Mouse (Mus musculus) bone marrow, adult 2 months (tissue): ENCODE data around the gene Fbxl17. TPM values are rescaled to one million over a fixed set of nuclear protein-coding genes. Genes with fewer than 3 reads are reported as not detected.

Experiments used
- H3K27ac ChIP-seq: fragments of 200-500 bp; 2 replicates; pipeline ENCODE4 v1.5.1; 2012; ENCODE audit warnings: low read depth, mild to moderate bottlenecking, control low read depth, inconsistent platforms, low read length; ENCODE audit not compliant: control insufficient read depth, poor library complexity, insufficient read depth
- H3K4me1 ChIP-seq: fragments of 200-500 bp; 2 replicates; pipeline ENCODE4 v1.6.1; 2011; ENCODE audit warnings: low read length; ENCODE audit not compliant: control insufficient read depth, insufficient read depth
- H3K4me3 ChIP-seq: fragments of 200-500 bp; replicated peaks from 2 replicates; pipeline ENCODE3; 2011; ENCODE audit warnings: mild to moderate bottlenecking, low read depth, low read length, control low read depth; ENCODE audit not compliant: control insufficient read depth
- CTCF ChIP-seq: fragments of 200-500 bp; IDR thresholded peaks from 2 replicates; pipeline ENCODE4 v1.5.1; 2011; ENCODE audit warnings: low read length, control low read depth; ENCODE audit not compliant: control insufficient read depth, insufficient read depth
- POLR2A ChIP-seq: fragments of 200-500 bp; IDR thresholded peaks from 2 replicates; pipeline ENCODE4 v1.6.1; 2011; ENCODE audit warnings: low read depth, mild to moderate bottlenecking, control low read depth, low read length, borderline replicate concordance; ENCODE audit not compliant: control insufficient read depth
- WGBS: fragments of 180-500 bp; shearing (Covaris S2); methylation state at CpG from one replicate; pipeline ENCODE4 v1.1.7; 2018; 5-methylcytosine and 5-hydroxymethylcytosine counted together
- polyA plus RNA-seq: library from polyadenylated mRNA; stranded (reverse); fragments of >200 nt; gene quantifications from 2 replicates; pipeline ENCODE4 v1.2.4, GENCODE M21; 2011; ENCODE audit warnings: low replicate concordance; ENCODE audit not compliant: missing spikeins, insufficient read depth, insufficient read length

Gene Fbxl17
- polyA plus RNA-seq, 1 experiment = 10.7 TPM

DNA sequence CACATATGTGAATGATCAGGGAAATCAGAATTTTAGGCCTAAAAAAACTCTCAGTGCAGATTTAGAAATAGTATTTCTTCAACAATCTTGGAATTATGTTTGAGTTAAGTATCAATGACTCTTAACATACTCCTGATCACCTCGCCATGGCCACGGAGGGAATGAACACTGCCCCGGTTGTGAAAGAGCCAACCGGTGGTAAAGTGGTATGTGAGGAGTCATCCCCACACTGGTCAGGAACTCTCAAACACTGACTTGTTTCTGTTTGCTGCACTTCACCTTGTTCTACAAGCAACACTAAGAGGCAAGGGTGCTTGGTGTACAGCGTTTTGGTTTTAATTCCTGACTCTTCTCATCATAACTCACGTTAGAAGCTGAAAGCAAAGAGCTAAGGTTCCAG is 132.3 kb downstream of the Fbxl17 start:
- Histone ChIP-seq H3K4me1 (no peaks in the 10 kb centered on the region), H3K4me3 (no peak overlapping the region), H3K27ac (no peak overlapping the region)
- no peak for TF ChIP-seq POLR2A
- TF ChIP-seq CTCF = no peak
- WGBS = 77% methylated on average over 6 of the region's 6 CpGs

DNA sequence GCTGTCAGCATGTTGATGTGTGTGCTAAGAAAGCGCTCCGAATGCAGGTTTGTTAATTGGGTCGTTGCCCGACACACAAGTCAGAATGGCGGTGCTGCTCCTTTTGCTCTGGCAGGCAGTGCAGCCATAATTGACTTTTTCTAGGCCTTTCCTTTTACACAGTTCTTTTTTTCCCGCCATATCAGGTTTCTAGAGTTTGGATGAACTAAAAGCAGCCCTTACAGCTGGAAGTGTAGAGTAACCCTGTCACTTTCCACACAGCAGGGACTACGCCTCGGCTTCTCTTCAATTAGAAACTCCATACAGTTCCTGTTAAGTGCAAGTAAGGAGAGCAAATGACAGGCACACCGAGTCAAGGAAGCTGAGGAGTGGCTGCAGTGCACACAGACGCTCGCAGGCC is 133.8 kb downstream of the Fbxl17 start:
- WGBS = 90% methylated on average over 11 of the region's 11 CpGs
- TF ChIP-seq POLR2A (no peak), CTCF (no peak)
- Histone ChIP-seq H3K27ac (no peak overlapping the region), H3K4me1 (no peaks in the 10 kb centered on the region), H3K4me3 (no peak overlapping the region)

DNA sequence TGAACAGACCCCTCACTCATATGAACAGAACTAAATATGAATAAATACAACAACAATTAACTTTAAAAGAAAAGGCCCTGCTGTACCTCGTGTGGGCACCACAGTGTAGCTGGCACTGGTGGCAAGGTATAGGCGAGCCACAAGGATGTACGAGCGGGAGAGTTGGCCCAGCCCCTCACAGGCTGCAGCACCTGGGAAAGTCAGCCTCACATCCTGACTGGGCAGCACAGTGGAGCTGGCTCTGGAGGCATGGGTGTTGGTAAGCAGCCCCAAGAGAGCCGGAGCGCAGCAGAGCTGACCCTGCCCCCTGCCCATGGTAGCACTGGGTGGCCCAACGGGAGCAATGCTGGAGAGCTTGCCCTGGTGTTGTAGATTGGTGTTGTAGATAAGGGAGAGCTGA is 135.2 kb downstream of the Fbxl17 start:
- 91% methylated on average over 7 of the region's 7 CpGs for WGBS
- H3K4me1 ChIP-seq = no peaks in the 10 kb centered on the region

DNA sequence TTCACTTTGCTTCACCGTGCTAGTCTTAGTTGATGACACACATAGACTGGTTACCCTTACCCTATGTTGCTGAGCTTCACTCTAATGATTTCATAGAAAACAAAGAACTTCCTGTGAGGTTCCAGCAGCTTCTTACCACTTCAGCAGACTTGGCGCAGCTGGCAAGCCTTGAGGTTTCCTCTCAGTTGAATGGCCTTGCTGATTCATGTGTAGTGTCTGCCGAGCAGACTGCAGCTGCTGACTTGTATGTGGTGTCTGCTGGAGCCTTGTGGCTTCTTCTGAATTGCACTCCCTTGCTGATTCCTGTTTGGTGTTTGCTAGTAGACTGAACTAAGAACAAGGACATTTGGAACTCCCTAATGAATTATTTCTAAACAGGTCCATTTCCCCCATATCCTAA is 137.6 kb downstream of the Fbxl17 start:
- WGBS = 57% methylated on average over 3 of the region's 3 CpGs
- H3K4me1 ChIP-seq = no peaks in the 10 kb centered on the region
- no peak overlapping the region for H3K27ac ChIP-seq
- H3K4me3 ChIP-seq = no peak overlapping the region
- TF ChIP-seq CTCF (no peak), POLR2A (no peak)

More for the DNA sequence above, 135.2 kb downstream of the Fbxl17 start:
- Histone ChIP-seq H3K27ac (no peak overlapping the region), H3K4me3 (no peak overlapping the region)
- TF ChIP-seq POLR2A = no peak
- TF ChIP-seq CTCF = no peak

DNA sequence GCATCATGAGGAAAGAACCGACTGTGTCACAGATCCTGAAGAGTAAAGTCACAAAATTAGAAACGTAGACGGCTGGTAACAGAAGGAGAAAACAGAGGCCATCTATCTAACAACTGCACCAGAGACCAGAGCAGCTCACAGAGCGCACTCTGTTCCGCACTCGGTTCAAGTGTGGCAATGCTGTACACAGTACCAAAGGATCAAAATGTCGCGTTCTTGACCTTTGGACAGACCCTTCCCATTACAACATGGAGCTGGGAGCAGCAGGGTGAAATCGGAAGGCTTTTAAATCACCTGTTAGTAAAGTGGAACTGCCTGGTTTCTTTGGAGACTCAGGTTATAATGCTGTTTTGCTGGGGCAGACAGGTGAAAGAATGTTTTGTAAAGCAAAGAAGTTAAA is 138.1 kb downstream of the Fbxl17 start:
- H3K27ac ChIP-seq = no peak overlapping the region
- TF ChIP-seq CTCF = no peak
- TF ChIP-seq POLR2A = no peak
- H3K4me3 ChIP-seq = no peak overlapping the region
- no peaks in the 10 kb centered on the region for H3K4me1 ChIP-seq
- 84% methylated on average over 9 of the region's 9 CpGs for WGBS

DNA sequence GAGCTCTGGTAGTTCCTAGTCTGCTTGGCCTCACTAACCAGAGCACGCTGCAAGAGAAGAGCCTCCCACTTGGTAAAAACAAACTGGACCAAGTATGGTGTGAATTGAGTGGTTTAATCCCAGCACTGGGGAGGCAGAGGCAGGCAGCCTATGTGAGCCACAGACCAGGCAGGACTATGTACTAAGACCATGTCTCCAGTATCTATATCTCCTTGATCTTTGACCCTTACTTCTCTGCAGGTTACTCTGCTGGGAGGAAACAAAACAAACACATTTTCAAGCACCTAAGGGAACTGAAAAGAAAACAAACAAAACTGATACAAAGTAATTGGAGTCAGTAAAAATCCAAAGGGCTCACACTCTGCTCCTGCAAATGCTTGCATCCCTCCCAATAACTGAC is 141.0 kb downstream of the Fbxl17 start:
- WGBS = 80% methylated on average over 1 of the region's 1 CpGs
- Histone ChIP-seq H3K4me1 (no peaks in the 10 kb centered on the region), H3K27ac (no peak overlapping the region), H3K4me3 (no peak overlapping the region)
- no peak for TF ChIP-seq CTCF
- no peak for TF ChIP-seq POLR2A

DNA sequence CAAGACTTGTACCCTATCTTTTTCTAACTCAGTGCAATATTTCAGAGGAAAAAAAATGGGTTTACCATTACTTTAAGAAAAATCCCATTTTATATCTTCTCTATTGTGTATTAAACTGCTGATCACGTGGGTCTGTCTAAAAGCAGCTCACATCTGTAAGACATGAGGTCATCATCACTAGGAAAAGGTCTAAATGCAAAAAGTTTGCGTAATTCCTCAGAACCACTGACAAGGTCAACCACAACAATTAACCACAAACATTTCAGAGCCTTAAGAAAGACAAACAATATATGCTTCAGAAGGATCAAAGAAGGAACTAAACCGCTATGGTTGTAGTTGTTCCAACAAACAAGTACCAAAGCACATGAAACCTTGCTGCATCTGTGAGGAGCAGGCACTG is 143.6 kb downstream of the Fbxl17 start:
- Histone ChIP-seq H3K4me3 (no peak overlapping the region), H3K27ac (no peak overlapping the region), H3K4me1 (no peaks in the 10 kb centered on the region)
- WGBS = 36% methylated on average over 3 of the region's 3 CpGs
- TF ChIP-seq POLR2A (no peak), CTCF (no peak)

DNA sequence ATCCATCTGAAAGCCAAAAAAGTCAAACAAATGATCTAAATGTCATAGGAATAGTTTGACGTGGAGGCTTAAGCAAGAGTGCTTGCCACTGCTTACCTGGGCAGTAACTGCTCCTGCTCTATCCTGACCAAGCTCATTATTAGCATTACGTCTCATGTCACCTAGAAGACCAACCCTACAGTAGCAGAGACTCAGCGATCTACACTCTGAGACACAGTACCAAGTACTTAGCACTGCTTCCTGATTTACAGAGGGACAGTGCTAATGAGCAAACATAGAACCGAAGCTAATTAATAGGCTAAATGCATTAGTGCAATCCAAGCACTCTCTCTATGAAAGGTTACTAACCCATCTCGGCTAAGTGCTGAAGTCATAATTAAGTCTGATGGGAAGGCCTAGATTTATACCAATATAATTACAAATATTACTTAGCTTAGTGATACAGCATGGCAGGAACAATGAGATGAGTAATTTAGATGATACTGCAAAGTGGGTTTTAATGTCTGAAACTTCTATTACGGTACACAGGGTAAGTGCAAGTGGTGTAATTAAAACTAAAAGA is 147.1 kb downstream of the Fbxl17 start:
- TF ChIP-seq POLR2A = no peak
- no peak for TF ChIP-seq CTCF
- H3K4me3 ChIP-seq = no peak overlapping the region
- H3K27ac ChIP-seq = no peak overlapping the region
- WGBS = 87% methylated on average over 6 of the region's 6 CpGs
- no peaks in the 10 kb centered on the region for H3K4me1 ChIP-seq

DNA sequence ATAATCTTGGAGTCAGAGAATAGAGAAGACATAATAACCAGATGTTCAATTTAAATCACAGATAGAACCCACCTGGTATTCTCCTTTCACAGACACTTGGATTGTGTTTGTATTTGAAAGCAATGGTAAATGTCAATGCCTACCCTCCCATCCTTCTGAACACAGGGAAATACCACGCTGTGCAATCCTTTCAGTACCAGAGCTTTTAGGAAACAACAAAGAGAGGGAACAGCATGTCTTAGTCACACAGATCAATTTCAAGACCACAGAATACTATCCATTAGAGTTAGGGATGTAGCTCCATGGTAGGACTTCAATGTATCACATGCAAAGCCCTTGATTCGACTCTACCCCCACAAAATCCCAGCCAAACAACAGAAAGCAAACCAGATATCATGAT is 148.1 kb downstream of the Fbxl17 start:
- no peak overlapping the region for H3K4me3 ChIP-seq
- no peak overlapping the region for H3K27ac ChIP-seq
- 80% methylated on average over 2 of the region's 2 CpGs for WGBS
- TF ChIP-seq POLR2A (no peak), CTCF (no peak)
- no peaks in the 10 kb centered on the region for H3K4me1 ChIP-seq
